Comparison of ENCODE assay signal across 21 mouse cellular contexts in the genomic region with DNA sequence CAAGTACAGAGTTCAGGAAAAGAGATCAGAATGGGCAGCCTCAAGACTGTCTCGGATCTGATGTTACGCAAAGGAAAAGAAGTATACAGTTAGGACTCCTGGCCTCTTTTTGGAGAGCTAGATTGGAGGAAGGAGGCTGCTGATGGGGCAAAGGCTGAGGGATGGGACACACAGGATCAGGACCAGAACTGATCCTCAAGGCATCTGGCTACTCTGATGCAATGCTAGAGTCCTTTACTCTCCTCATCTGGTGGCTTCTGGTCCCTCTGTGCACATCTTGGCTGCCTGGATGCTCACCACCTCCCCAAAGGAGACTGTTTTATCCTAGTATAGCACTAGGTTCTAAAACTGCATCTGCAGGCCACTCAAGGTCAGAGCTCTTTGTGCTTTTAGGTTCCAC.
"Had no signal": no experiment of that assay in that cellular context is flagged by ENCODE, and none has a peak within 500 bp of the region (broad histone marks: within the 10 kb centered on the region; RNA-seq: fewer than 3 reads in every experiment).

No protein-coding gene starts in this region.

- H3K4me3 ChIP-seq: kidney, embryonic 15.5 days; left cerebral cortex, adult 2 months; lung, embryonic 15.5 days; stomach, embryonic 15.5 days had no signal

- H3K27me3 ChIP-seq: lung, embryonic 15.5 days; stomach, embryonic 15.5 days had no signal

- H3K9me3 ChIP-seq: kidney, embryonic 15.5 days; lung, embryonic 15.5 days; megakaryocyte, embryonic 14.5 days; stomach, embryonic 15.5 days had no signal

- H3K36me3 ChIP-seq: kidney, embryonic 15.5 days; lung, embryonic 15.5 days; stomach, embryonic 15.5 days had no signal

- H3K4me2 ChIP-seq: kidney, embryonic 15.5 days; liver, embryonic 11.5 days; lung, embryonic 15.5 days; midbrain, embryonic 11.5 days; stomach, embryonic 15.5 days had no signal

- H3K27ac ChIP-seq: kidney, embryonic 15.5 days; left cerebral cortex, adult 2 months; liver, embryonic 14.5 days; lung, embryonic 15.5 days; stomach, embryonic 15.5 days had no signal

- DNase-seq: kidney, adult 11 months; kidney, adult 8-10 months; kidney, postnatal 10 days; kidney, postnatal 36 days; layer of hippocampus, postnatal 36 days; lung, adult 18-20 months; lung, postnatal 10 days; lung, postnatal 36 days; right cerebral cortex, postnatal 25 days; spleen, adult 18-20 months; thymus, adult 2 months; thymus, postnatal 14 days; thymus, postnatal 4 days had no signal

- H3K4me1 ChIP-seq: kidney, embryonic 15.5 days; lung, embryonic 15.5 days; megakaryocyte, embryonic 14.5 days; stomach, embryonic 15.5 days had no signal

- H3K9ac ChIP-seq: kidney, embryonic 15.5 days; liver, embryonic 14.5 days; lung, embryonic 15.5 days; stomach, embryonic 15.5 days had no signal
